Mouse (Mus musculus) heart, adult 11 months (tissue): Measurements from ENCODE around the gene Nupl1.

ENCODE experiments used
- DNase-seq: peaks from one replicate; pipeline ENCODE4 v3.0.0; 2022

The Nupl1 gene

GRCm38 (mm10) chr14:60251281-60252003 lies at the start of gene Nupl1, which contains the start of gene Gm49336:
Gene Nupl1 (minus strand): TSS chr14:60251431.
Gene Gm49336 (minus strand): TSS chr14:60251507.
- peak; percentile 100 for DNase-seq

- DNase-seq, result peak; percentile 6
Measured at GRCm38 (mm10) chr14:60301024-60301423, 49.8 kb upstream of the Nupl1 start.

- peak; percentile 57 for DNase-seq
Measured at GRCm38 (mm10) chr14:60300224-60300991, 49.2 kb upstream of the Nupl1 start.

DNA sequence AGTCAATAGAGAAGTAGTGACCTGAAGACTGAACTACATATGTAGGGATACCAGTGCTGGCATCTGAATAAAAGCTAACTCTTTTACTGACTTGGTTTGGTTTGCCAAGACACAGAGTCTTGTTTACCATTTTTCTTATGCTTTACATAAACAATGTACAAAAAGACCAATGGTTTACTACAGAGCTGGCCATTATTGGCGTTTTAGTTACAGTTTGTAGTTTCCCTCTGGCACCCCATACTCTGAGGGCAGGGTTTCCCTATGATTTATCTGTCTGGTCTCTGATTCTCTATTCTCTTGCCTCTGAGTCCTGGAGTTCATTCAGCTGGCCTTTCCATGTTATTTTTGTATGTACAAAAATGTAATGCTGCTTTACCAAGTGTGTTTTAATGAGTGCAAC lies 44.3 kb upstream of the Nupl1 start:
- DNase-seq, result no peak

- peak; percentile 22 for DNase-seq
Measured at GRCm38 (mm10) chr14:60290363-60290762, 39.1 kb upstream of the Nupl1 start.

DNA sequence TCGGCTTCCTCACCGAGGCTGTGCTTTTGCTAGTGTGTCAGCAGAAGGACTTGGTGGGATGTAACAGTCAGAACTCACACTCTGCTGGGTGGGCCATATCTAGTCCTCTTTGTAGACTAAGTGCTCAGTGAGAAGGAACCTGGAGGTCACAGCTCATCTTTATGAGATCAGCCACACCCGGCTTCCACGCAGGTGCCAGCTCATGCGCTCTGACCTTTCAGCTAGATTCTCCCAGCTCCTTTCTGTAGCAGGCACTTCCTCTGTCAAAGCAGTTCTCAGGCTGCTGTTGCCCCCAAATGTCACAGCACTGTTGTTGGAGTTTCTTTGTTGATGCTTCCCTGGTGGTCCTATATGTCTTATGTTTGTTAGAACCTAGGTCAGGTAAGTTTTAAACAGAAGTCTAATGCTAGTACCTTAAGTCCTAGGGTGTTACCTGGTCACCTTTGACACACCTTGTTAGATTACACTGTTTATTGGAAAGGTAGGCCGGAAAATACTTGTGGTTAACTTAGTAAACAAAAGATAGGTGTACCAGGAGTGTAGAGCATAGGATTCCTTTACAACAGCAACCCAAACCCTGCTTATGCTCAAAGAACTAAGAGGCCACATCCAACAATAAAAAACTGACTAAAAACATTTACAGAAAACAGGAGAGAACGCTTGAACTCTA lies 35.1 kb upstream of the Nupl1 start:
- peak; percentile 76 for DNase-seq

- peak; percentile 82 for DNase-seq
Measured at GRCm38 (mm10) chr14:60275301-60276276, 24.4 kb upstream of the Nupl1 start.

DNA sequence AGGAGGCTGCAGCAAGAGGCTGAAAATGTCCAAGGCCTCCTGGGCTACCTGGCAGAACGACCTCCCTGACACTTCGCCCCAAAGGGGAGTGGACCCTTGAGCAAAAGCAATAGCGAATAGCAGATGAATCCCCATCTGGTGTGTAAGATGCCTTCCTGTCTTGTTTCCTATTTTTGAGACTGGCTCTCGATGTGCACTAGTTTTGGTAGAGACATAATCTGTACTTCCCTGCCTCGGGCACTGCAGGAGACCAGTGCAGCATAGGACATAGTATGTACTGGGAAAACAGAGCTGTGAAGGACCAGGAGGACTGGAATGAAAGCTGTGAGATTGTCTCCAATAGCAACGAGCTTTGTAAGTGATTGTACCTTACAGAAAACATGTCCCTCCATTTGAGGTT lies 22.1 kb upstream of the Nupl1 start:
- DNase-seq, result peak; percentile 83

DNA sequence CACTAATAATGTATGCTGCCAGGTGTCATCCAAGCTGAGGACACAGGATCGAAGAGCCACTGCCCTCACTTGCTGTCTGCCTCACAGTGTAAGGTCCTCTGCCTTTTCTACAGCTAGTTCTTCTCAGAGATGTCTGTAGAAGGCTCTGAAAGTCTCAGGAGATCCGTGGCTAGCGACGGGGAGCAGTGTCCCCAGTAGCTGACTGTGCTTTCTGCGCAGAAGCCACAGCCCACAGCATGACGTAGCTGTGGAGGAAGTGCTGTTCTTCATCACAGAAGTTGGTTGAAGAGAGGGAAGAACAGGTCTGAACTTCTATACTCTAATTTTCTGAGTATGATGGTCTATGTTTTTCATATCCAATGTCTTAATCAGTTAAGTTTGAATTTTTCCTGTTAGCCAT lies 18.1 kb upstream of the Nupl1 start:
- peak; percentile 94 for DNase-seq

- DNase-seq, result peak; percentile 100
Measured at GRCm38 (mm10) chr14:60264990-60265876, 14.0 kb upstream of the Nupl1 start, which contains the start of gene Mtmr6. Gene Mtmr6 (plus strand): TSS chr14:60265228.

DNA sequence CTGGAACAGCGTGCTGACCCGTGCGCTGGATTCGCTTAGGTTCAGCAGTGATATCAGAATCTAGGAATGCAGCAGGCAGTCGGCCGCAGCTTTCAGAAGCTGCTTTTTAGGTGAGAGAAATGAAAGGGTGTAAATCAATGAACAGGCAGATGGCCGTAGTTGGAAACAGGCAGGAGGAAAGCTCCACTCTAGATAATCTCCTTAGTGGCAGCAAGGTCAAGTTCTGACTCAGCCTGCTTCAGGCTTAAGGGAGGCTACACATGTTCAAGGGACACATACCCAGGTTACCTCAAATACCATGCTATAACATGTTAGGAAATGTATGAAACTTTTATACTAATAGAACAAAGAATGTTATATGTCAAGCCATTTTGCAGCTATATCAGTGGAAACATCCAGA lies 11.1 kb upstream of the Nupl1 start:
- DNase-seq, result no peak

GRCm38 (mm10) chr14:60257851-60258250 lies 6.6 kb upstream of the Nupl1 start:
- no peak for DNase-seq

GRCm38 (mm10) chr14:60257101-60257500 lies 5.9 kb upstream of the Nupl1 start:
- no peak for DNase-seq

DNA sequence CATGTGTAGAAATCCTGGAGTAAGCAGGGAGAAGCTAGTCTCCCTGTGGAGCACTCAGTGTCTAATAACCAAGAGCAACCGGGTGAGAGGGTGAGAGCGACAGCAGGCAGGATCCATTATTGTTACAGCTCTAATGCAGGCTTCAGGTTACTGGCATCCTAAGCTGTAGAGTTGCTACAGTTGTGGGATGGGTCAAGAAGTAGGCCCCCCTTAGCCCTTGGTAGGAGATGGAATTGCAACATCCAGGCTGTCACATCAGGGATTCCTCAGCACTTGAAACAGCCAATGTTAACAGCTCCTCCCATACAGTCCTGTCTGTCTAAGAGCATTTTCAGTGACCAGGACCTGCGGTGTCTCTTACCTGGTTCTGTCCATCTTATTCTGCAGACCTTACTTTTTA lies 5.1 kb upstream of the Nupl1 start:
- peak; percentile 85 for DNase-seq

- DNase-seq, result no peak
Measured at GRCm38 (mm10) chr14:60254774-60255173, 3.5 kb upstream of the Nupl1 start.

DNA sequence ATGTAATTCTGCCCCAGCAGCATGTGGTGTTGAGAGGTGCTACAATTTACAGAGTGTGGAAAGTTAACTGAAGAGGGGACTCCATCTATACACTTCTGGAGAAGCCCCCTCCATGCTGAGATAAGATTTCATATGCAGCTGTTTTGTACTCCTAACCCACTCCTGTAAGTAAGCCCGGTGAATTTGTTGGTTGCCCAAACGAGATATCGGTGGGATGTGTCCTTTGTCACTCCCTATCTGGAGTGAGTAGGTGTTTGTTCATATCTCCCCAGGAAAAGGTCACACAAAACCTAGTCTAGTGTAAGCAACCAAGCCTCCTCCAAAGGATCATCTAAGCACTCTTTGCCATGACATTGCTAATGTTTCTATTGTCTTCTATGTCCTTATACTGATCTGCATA lies 2.2 kb upstream of the Nupl1 start:
- DNase-seq, result no peak

- peak; percentile 89 for DNase-seq
Measured at GRCm38 (mm10) chr14:60252004-60253000, 1.1 kb upstream of the Nupl1 start.

DNA sequence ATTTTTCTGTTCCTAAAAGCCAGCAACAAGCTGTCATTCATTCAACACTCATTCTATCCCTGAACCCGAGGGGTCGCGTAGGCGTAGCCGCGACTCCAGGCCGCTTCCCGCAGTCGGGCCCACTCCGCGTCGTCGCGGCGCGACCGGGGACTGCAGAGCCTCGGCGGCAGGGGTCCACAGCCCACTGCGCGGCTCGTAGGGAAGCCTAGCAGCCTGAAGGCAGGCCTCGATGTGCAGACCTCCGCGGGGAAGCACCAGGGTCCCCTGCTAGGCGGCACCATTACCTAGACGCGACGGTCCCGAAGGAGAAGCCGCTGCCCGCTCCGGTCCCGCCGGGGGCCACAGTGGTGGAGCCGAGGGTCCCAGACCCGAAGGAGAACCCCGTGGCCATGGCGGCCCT lies 352 bp downstream of the Nupl1 start:
- no peak for DNase-seq

DNA sequence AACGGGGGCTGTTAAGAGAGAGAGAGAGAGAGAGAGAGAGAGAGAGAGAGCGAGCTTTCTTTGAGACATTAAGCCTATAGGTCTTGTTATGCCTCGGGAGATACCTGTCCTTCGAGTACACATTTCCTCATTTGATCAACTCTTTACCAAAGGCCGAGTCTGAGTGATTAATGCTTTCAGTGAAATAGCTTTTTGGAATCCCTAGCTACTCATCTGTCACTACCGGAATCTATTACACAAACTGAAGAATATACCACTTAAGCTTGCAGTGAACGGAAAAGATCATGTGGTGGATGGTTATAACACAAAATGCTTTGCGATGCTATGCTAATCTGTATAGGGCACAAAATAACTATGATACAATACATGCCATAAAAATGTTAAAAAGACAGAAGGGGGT lies 865 bp downstream of the Nupl1 start:
- no peak for DNase-seq

DNA sequence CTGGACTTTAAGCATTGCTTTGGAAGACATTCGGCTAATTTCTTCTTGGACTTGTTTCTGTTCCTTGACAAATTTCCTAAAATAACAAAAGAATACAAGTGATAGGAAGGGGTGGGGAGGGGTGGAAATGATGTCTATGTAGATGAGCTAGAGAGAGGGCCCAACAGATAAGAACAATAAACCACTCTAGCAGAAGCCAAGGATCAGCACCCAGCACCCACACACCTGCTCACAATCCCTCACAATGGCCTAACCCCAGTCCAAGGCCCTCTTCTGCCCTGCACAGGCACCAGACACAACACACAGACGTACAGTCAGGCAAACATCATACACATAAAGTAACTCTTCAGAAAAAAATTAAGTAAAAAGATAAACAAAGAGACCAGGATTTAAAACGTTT lies 12.7 kb downstream of the Nupl1 start:
- DNase-seq, result peak; percentile 93
